Mouse (Mus musculus): ENCODE measurements around the gene Slc22a5. TPM values are rescaled to one million over a fixed set of nuclear protein-coding genes. Genes with fewer than 3 reads are reported as not detected.

Slc22a5 gene
- total and polyA plus RNA-seq, 3 experiments = 20.9 to 23.7 (median 21.6) TPM

GRCm38 (mm10) chr11:53825409-53825808, 66.1 kb downstream of the Slc22a5 start:
- H3K36me3 ChIP-seq (ENCODE audit: control insufficient read depth, insufficient read depth, low read length) = peaks cover 3% of the 10 kb centered on the region; the same call in 1 of the 2 replicates
- WGBS = 76% methylated on average over 4 of the region's 4 CpGs
- DNase-seq = no peak
- no peak for TF ChIP-seq CTCF (IDR thresholded peaks at IDR 0.05)
- no peak for TF ChIP-seq EP300 (IDR thresholded peaks at IDR 0.05; ENCODE audit: insufficient read depth, low read depth, low read length)
- no peak for TF ChIP-seq POLR2A (IDR thresholded peaks at IDR 0.05; ENCODE audit: insufficient read depth, low read depth, low read length)
- H3K4me1 ChIP-seq (ENCODE audit: control insufficient read depth, insufficient read depth, low read length) = peaks cover 6% of the 10 kb centered on the region
- no peaks in the 10 kb centered on the region for H3K79me2 ChIP-seq (replicated peaks; ENCODE audit: control insufficient read depth, insufficient read depth, low read length)
- H3K27me3 ChIP-seq (ENCODE audit: control insufficient read depth, insufficient read depth, low read length) = no peaks in the 10 kb centered on the region
- H3K9ac ChIP-seq (ENCODE audit: low read depth, low read length) = no peak overlapping the region
- no peak overlapping the region for H3K4me3 ChIP-seq
- H3K27ac ChIP-seq = peak overlapping the region; percentile 7; the same call in 1 of the 2 replicates
- intact Hi-C loops (cut with DNase I) = no loop called here

- peaks cover 3% of the 10 kb centered on the region; the same call in 1 of the 2 replicates for H3K36me3 ChIP-seq (ENCODE audit: control insufficient read depth, insufficient read depth, low read length)
- H3K79me2 ChIP-seq (replicated peaks; ENCODE audit: control insufficient read depth, insufficient read depth, low read length) = no peaks in the 10 kb centered on the region
- TF ChIP-seq EP300 (IDR thresholded peaks at IDR 0.05; ENCODE audit: insufficient read depth, low read depth, low read length) (no peak), POLR2A (IDR thresholded peaks at IDR 0.05; ENCODE audit: insufficient read depth, low read depth, low read length) (no peak), CTCF (IDR thresholded peaks at IDR 0.05) (no peak)
- H3K9ac ChIP-seq (ENCODE audit: low read depth, low read length) = no peak overlapping the region
- intact Hi-C loops (cut with DNase I) = no loop called here
- H3K4me3 ChIP-seq = no peak overlapping the region
- WGBS = 98% methylated on average over 3 of the region's 3 CpGs
- no peak overlapping the region for H3K27ac ChIP-seq
- H3K27me3 ChIP-seq (ENCODE audit: control insufficient read depth, insufficient read depth, low read length) = no peaks in the 10 kb centered on the region
- H3K4me1 ChIP-seq (ENCODE audit: control insufficient read depth, insufficient read depth, low read length) = peaks cover 14% of the 10 kb centered on the region
- no peak for DNase-seq
Measured at GRCm38 (mm10) chr11:53821945-53822338, 69.5 kb downstream of the Slc22a5 start.

- TF ChIP-seq EP300 (IDR thresholded peaks at IDR 0.05; ENCODE audit: insufficient read depth, low read depth, low read length) (no peak), POLR2A (IDR thresholded peaks at IDR 0.05; ENCODE audit: insufficient read depth, low read depth, low read length) (no peak), CTCF (IDR thresholded peaks at IDR 0.05) (no peak)
- H3K79me2 ChIP-seq (replicated peaks; ENCODE audit: control insufficient read depth, insufficient read depth, low read length) = no peaks in the 10 kb centered on the region
Measured at GRCm38 (mm10) chr11:53821230-53821944, 70.1 kb downstream of the Slc22a5 start.

GRCm38 (mm10) chr11:53820516-53821170, 70.8 kb downstream of the Slc22a5 start:
- Histone ChIP-seq H3K27ac (no peak overlapping the region), H3K36me3 (ENCODE audit: control insufficient read depth, insufficient read depth, low read length) (peaks cover under 1% of the 10 kb centered on the region; the same call in 1 of the 2 replicates), H3K4me3 (no peak overlapping the region), H3K79me2 (replicated peaks; ENCODE audit: control insufficient read depth, insufficient read depth, low read length) (no peaks in the 10 kb centered on the region), H3K4me1 (ENCODE audit: control insufficient read depth, insufficient read depth, low read length) (peaks cover 11% of the 10 kb centered on the region), H3K9ac (ENCODE audit: low read depth, low read length) (no peak overlapping the region), H3K27me3 (ENCODE audit: control insufficient read depth, insufficient read depth, low read length) (no peaks in the 10 kb centered on the region)
- TF ChIP-seq EP300 (IDR thresholded peaks at IDR 0.05; ENCODE audit: insufficient read depth, low read depth, low read length) (no peak), CTCF (IDR thresholded peaks at IDR 0.05) (no peak), POLR2A (IDR thresholded peaks at IDR 0.05; ENCODE audit: insufficient read depth, low read depth, low read length) (no peak)
- intact Hi-C loops (cut with DNase I) = no loop called here
- 89% methylated on average over 13 of the region's 13 CpGs for WGBS
- no peak for DNase-seq

More at GRCm38 (mm10) chr11:53821230-53821944, 70.1 kb downstream of the Slc22a5 start:
- H3K4me1 ChIP-seq (ENCODE audit: control insufficient read depth, insufficient read depth, low read length) = peaks cover 14% of the 10 kb centered on the region
- no peaks in the 10 kb centered on the region for H3K27me3 ChIP-seq (ENCODE audit: control insufficient read depth, insufficient read depth, low read length)
- H3K4me3 ChIP-seq = no peak overlapping the region
- DNase-seq = peak in 1 of 2 experiments; percentile 46
- H3K27ac ChIP-seq = no peak overlapping the region
- H3K9ac ChIP-seq (ENCODE audit: low read depth, low read length) = no peak overlapping the region
- H3K36me3 ChIP-seq (ENCODE audit: control insufficient read depth, insufficient read depth, low read length) = peaks cover 3% of the 10 kb centered on the region; the same call in 1 of the 2 replicates
- 83% methylated on average over 11 of the region's 11 CpGs for WGBS
- intact Hi-C loops (cut with DNase I) = no loop called here

- Histone ChIP-seq H3K4me3 (no peak overlapping the region), H3K79me2 (replicated peaks; ENCODE audit: control insufficient read depth, insufficient read depth, low read length) (no peaks in the 10 kb centered on the region), H3K4me1 (ENCODE audit: control insufficient read depth, insufficient read depth, low read length) (peaks cover 11% of the 10 kb centered on the region), H3K9ac (ENCODE audit: low read depth, low read length) (no peak overlapping the region), H3K27me3 (ENCODE audit: control insufficient read depth, insufficient read depth, low read length) (no peaks in the 10 kb centered on the region), H3K27ac (peak overlapping the region; percentile 6; the same call in 1 of the 2 replicates), H3K36me3 (ENCODE audit: control insufficient read depth, insufficient read depth, low read length) (no peaks in the 10 kb centered on the region)
- TF ChIP-seq POLR2A (IDR thresholded peaks at IDR 0.05; ENCODE audit: insufficient read depth, low read depth, low read length) (no peak), CTCF (IDR thresholded peaks at IDR 0.05) (no peak), EP300 (IDR thresholded peaks at IDR 0.05; ENCODE audit: insufficient read depth, low read depth, low read length) (no peak)
- 92% methylated on average over 6 of the region's 6 CpGs for WGBS
- intact Hi-C loops (cut with DNase I) = no loop called here
- no peak for DNase-seq
Measured at GRCm38 (mm10) chr11:53819511-53819910, 71.9 kb downstream of the Slc22a5 start.

- Histone ChIP-seq H3K4me3 (no peak overlapping the region), H3K4me1 (ENCODE audit: control insufficient read depth, insufficient read depth, low read length) (peaks cover 14% of the 10 kb centered on the region), H3K27ac (peak overlapping the region; percentile 83), H3K36me3 (ENCODE audit: control insufficient read depth, insufficient read depth, low read length) (no peaks in the 10 kb centered on the region), H3K9ac (ENCODE audit: low read depth, low read length) (no peak overlapping the region), H3K79me2 (replicated peaks; ENCODE audit: control insufficient read depth, insufficient read depth, low read length) (no peaks in the 10 kb centered on the region), H3K27me3 (ENCODE audit: control insufficient read depth, insufficient read depth, low read length) (no peaks in the 10 kb centered on the region)
- peak; percentile 59 to 65 for DNase-seq
- TF ChIP-seq EP300 (IDR thresholded peaks at IDR 0.05; ENCODE audit: insufficient read depth, low read depth, low read length) (peak; percentile 34; the same call in 1 of the 2 replicates), POLR2A (IDR thresholded peaks at IDR 0.05; ENCODE audit: insufficient read depth, low read depth, low read length) (0 out of 2 replicates have a peak, but pooled peaks have one; percentile 11), CTCF (IDR thresholded peaks at IDR 0.05) (no peak)
- WGBS = 25% methylated on average over 6 of the region's 6 CpGs
- intact Hi-C loops (cut with DNase I) = no loop called here
Measured at GRCm38 (mm10) chr11:53818794-53819193, 72.7 kb downstream of the Slc22a5 start.
